Mouse (Mus musculus): Measurements from ENCODE around the gene Gm7247.
"Not testable (repeated sequence)": the region's sequence is repeated elsewhere in the genome, so short reads cannot be mapped to it uniquely, and the experiment has no call there.

The Gm7247 gene

GRCm38 (mm10) chr14:51495781-51496180 lies 134.2 kb downstream of the Gm7247 start:
- in situ Hi-C loops (cut with MseI, MboI), result no loop called here

GRCm38 (mm10) chr14:51496955-51497354 lies 135.4 kb downstream of the Gm7247 start:
- in situ Hi-C loops (cut with MseI, MboI), result no loop called here

GRCm38 (mm10) chr14:51497958-51498357 lies 136.4 kb downstream of the Gm7247 start:
- in situ Hi-C loops (cut with MseI, MboI), result no loop called here

- in situ Hi-C loops (cut with MseI, MboI), result no loop called here
Observed at GRCm38 (mm10) chr14:51499707-51500275, 138.2 kb downstream of the Gm7247 start.

- in situ Hi-C loops (cut with MseI, MboI), result no loop called here
Observed at GRCm38 (mm10) chr14:51500461-51500860, 138.9 kb downstream of the Gm7247 start.

GRCm38 (mm10) chr14:51507416-51507815 lies 145.9 kb downstream of the Gm7247 start:
- in situ Hi-C loops (cut with MseI, MboI), result no loop called here

- in situ Hi-C loops (cut with MseI, MboI), result no loop called here
Observed at GRCm38 (mm10) chr14:51552490-51552889, 190.9 kb downstream of the Gm7247 start, which contains the start of gene Gm5622. Gene Gm5622, plus strand, starts transcription at chr14:51552790.

GRCm38 (mm10) chr14:51573963-51574362 lies 212.4 kb downstream of the Gm7247 start, which contains the start of gene Gm17175:
Gene Gm17175, minus strand, starts transcription at chr14:51574063.
- in situ Hi-C loops (cut with MseI, MboI), result not testable (repeated sequence)

GRCm38 (mm10) chr14:51592039-51592438 lies 230.5 kb downstream of the Gm7247 start, which contains the start of gene Gm17174:
Gene Gm17174, minus strand, starts transcription at chr14:51592139.
- in situ Hi-C loops (cut with MseI, MboI), result not testable (repeated sequence)

GRCm38 (mm10) chr14:51611210-51611609 lies 249.7 kb downstream of the Gm7247 start, which contains the start of gene Gm17078:
Gene Gm17078, minus strand, starts transcription at chr14:51611310.
- in situ Hi-C loops (cut with MseI, MboI), result no loop called here

All from mouse trophoblast stem cell (cell line).